Mouse (Mus musculus): ENCODE data around the gene Anks4b. TPM values are rescaled to one million over a fixed set of nuclear protein-coding genes. Genes with fewer than 3 reads are reported as not detected.

Anks4b gene
- polyA plus RNA-seq, 1 experiment from 2014 or later: 0.04 TPM

- 57% methylated on average over 8 of the region's 8 CpGs for WGBS
- peak overlapping the region; percentile 5; the same call in 1 of the 2 replicates for H3K27ac ChIP-seq (replicated peaks)
- no peak; the same call in 1 of the 2 replicates for ATAC-seq (ENCODE audit: extremely low read depth, insufficient number of reproducible peaks, low FRiP score, low TSS enrichment)
- H3K36me3 ChIP-seq: no peaks in the 10 kb centered on the region
- no peak overlapping the region for H3K9ac ChIP-seq
- no peak overlapping the region for H3K4me2 ChIP-seq
- no peaks in the 10 kb centered on the region for H3K9me3 ChIP-seq
- no peak overlapping the region for H3K4me3 ChIP-seq
- no peaks in the 10 kb centered on the region for H3K27me3 ChIP-seq (replicated peaks)
- peaks cover 17% of the 10 kb centered on the region for H3K4me1 ChIP-seq
Measured at GRCm38 (mm10) chr7:120189369-120190149, 15.9 kb downstream of the Anks4b start.

DNA sequence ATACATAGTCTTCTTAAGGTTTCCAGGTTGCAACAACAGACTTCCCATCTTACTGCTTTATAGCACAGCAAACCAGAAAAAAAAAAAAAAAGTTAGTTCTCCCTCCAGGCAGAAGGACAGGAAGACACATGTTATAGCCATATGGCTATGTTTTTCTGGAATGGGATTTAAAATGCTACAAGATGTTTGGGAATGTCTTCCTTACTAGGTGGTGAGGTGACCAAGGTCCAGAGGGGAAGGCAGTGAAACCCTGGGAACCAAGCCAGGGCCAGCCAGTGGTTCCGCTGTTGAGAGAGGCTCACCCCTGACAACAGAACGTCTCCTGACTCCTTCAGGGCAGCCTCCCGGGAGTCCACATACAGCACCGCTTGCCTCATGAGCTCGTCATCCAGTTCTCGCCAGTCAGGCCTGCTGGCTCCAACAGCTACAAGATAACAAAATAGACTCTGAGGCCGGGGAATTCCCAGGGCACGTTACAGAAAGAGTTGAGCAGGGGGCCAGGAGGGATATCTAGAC is 16.6 kb downstream of the Anks4b start:
- WGBS: 10% methylated on average over 8 of the region's 8 CpGs
- peak; percentile 35; the same call in 1 of the 2 replicates for ATAC-seq (ENCODE audit: extremely low read depth, insufficient number of reproducible peaks, low FRiP score, low TSS enrichment)

GRCm38 (mm10) chr7:120192207-120192606 is 18.5 kb downstream of the Anks4b start:
- Histone ChIP-seq H3K36me3 (no peaks in the 10 kb centered on the region), H3K4me1 (peaks cover 17% of the 10 kb centered on the region), H3K9me3 (no peaks in the 10 kb centered on the region), H3K9ac (no peak overlapping the region), H3K4me2 (no peak overlapping the region), H3K27me3 (replicated peaks) (no peaks in the 10 kb centered on the region), H3K4me3 (no peak overlapping the region), H3K27ac (replicated peaks) (no peak overlapping the region)
- 46% methylated on average over 3 of the region's 3 CpGs for WGBS
- no peak for ATAC-seq (ENCODE audit: extremely low read depth, insufficient number of reproducible peaks, low FRiP score, low TSS enrichment)

More for the DNA sequence above, 16.6 kb downstream of the Anks4b start:
- H3K9me3 ChIP-seq: no peaks in the 10 kb centered on the region
- peaks cover 17% of the 10 kb centered on the region for H3K4me1 ChIP-seq
- no peak overlapping the region for H3K4me3 ChIP-seq
- H3K36me3 ChIP-seq: no peaks in the 10 kb centered on the region
- H3K4me2 ChIP-seq: peak overlapping the region; percentile 5; the same call in 1 of the 2 replicates
- H3K9ac ChIP-seq: no peak overlapping the region
- H3K27me3 ChIP-seq (replicated peaks): no peaks in the 10 kb centered on the region
- peak overlapping the region; percentile 3; the same call in 1 of the 2 replicates for H3K27ac ChIP-seq (replicated peaks)

DNA sequence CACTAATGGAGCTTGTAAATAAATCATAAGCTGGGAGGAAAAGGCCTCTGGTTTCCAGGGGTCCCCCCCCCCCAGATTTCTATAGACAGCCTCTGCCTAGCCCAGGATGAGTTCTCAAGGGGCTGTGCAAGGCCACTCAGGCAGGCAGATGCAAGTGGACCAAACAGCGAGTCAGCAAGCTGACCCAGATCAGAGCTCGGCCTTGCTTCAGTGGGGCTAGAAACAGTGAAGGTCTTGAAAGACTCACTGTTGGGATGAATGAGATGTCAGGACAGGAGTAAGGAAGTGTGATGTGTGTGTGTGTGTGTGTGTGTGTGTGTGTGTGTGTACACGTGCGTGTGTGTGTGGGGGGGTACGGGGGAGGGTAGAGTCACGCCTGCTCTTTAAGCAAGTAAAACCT is 19.2 kb downstream of the Anks4b start:
- no peak overlapping the region for H3K9ac ChIP-seq

DNA sequence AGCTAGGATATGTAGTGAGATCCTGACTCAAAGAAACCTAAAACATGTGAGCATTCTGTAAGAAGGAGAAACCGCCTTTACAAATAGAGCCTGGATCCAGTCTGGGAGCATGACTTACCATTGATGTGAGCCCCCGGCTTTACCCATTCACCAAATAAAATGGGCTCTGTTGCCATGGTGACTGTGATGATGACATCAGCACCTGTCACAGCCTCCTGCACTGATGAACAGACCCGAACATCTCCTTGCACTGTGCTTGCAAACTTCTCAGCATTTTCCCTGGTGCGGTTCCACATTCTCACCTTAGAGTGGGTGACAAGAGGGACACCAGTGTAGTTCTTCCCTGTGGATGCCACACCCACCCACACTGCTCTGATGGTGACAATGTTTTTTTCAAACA is 21.5 kb downstream of the Anks4b start:
- Histone ChIP-seq H3K4me2 (no peak overlapping the region), H3K27me3 (replicated peaks) (peaks cover 12% of the 10 kb centered on the region), H3K9ac (no peak overlapping the region), H3K9me3 (no peaks in the 10 kb centered on the region), H3K27ac (replicated peaks) (no peak overlapping the region), H3K36me3 (no peaks in the 10 kb centered on the region), H3K4me1 (peaks cover 7% of the 10 kb centered on the region), H3K4me3 (no peak overlapping the region)
- ATAC-seq (ENCODE audit: extremely low read depth, insufficient number of reproducible peaks, low FRiP score, low TSS enrichment): no peak
- WGBS: 76% methylated on average over 4 of the region's 4 CpGs

More for the DNA sequence above, 19.2 kb downstream of the Anks4b start:
- Histone ChIP-seq H3K9me3 (no peaks in the 10 kb centered on the region), H3K4me3 (no peak overlapping the region), H3K4me2 (no peak overlapping the region), H3K27me3 (replicated peaks) (no peaks in the 10 kb centered on the region), H3K4me1 (peaks cover 17% of the 10 kb centered on the region), H3K36me3 (no peaks in the 10 kb centered on the region), H3K27ac (replicated peaks) (no peak overlapping the region)
- WGBS: 87% methylated on average over 6 of the region's 6 CpGs
- no peak for ATAC-seq (ENCODE audit: extremely low read depth, insufficient number of reproducible peaks, low FRiP score, low TSS enrichment)

DNA sequence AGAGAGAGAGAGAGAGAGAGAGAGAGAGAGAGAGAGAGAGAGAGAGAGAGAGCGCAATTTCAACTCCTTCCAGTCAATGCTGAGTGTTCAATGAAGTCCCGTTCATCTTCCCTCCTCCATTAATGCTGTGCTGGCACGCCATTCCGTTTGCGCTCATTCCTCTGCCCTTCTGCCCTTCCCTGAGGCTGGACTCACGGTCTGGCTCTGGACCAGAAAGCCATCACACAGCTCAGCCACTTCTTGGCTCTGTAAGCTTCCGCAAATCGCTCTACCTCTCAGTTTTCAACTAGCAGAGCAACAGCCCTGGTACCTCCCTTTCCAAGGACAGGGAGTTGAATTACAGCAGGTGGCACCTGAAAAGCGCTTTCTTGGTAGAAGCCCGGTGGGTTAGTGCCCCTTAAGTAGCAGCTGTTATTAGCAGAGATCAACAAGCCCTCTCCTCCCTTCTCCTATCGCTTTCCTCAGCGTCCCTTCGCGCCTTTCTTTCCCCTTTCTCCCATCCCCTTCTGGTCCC is 27.6 kb downstream of the Anks4b start:
- Histone ChIP-seq H3K4me2 (peak overlapping the region; percentile 65), H3K36me3 (no peaks in the 10 kb centered on the region), H3K27me3 (replicated peaks) (peaks cover 54% of the 10 kb centered on the region), H3K9ac (0 out of 2 replicates have a peak overlapping the region, but pooled peaks have one; percentile 30), H3K27ac (replicated peaks) (no peak overlapping the region), H3K4me1 (peaks cover 14% of the 10 kb centered on the region), H3K9me3 (no peaks in the 10 kb centered on the region), H3K4me3 (peak overlapping the region; percentile 41)
- no peak for ATAC-seq (ENCODE audit: extremely low read depth, insufficient number of reproducible peaks, low FRiP score, low TSS enrichment)
- 5% methylated on average over 14 of the region's 14 CpGs for WGBS

GRCm38 (mm10) chr7:120201771-120202170 is 28.1 kb downstream of the Anks4b start, which contains the start of gene Crym:
Gene Crym, minus strand, starts transcription at chr7:120202111.
- H3K9me3 ChIP-seq: no peaks in the 10 kb centered on the region
- no peak for ATAC-seq (ENCODE audit: extremely low read depth, insufficient number of reproducible peaks, low FRiP score, low TSS enrichment)
- peaks cover 14% of the 10 kb centered on the region for H3K4me1 ChIP-seq
- peaks cover 54% of the 10 kb centered on the region for H3K27me3 ChIP-seq (replicated peaks)
- H3K9ac ChIP-seq: 0 out of 2 replicates have a peak within 1 kb of the TSS, but pooled peaks have one; percentile 30
- H3K4me3 ChIP-seq: peak within 1 kb of the TSS; percentile 41
- H3K36me3 ChIP-seq: no peaks in the 10 kb centered on the region
- no peak within 1 kb of the TSS for H3K27ac ChIP-seq (replicated peaks)
- H3K4me2 ChIP-seq: peak within 1 kb of the TSS; percentile 65
- WGBS: 4% methylated on average over 26 of the region's 26 CpGs

GRCm38 (mm10) chr7:120203789-120204188 is 30.1 kb downstream of the Anks4b start, which contains the start of gene Abca14:
Gene Abca14, plus strand, starts transcription at chr7:120203961.
- Histone ChIP-seq H3K4me1 (peaks cover 14% of the 10 kb centered on the region), H3K36me3 (no peaks in the 10 kb centered on the region), H3K9ac (no peak within 1 kb of the TSS), H3K4me2 (peak within 1 kb of the TSS; percentile 35), H3K4me3 (no peak within 1 kb of the TSS), H3K27me3 (replicated peaks) (peaks cover 54% of the 10 kb centered on the region), H3K27ac (replicated peaks) (no peak within 1 kb of the TSS), H3K9me3 (no peaks in the 10 kb centered on the region)
- WGBS: 6% methylated on average over 26 of the region's 26 CpGs
- peak; percentile 53; the same call in 1 of the 2 replicates for ATAC-seq (ENCODE audit: extremely low read depth, insufficient number of reproducible peaks, low FRiP score, low TSS enrichment)

DNA sequence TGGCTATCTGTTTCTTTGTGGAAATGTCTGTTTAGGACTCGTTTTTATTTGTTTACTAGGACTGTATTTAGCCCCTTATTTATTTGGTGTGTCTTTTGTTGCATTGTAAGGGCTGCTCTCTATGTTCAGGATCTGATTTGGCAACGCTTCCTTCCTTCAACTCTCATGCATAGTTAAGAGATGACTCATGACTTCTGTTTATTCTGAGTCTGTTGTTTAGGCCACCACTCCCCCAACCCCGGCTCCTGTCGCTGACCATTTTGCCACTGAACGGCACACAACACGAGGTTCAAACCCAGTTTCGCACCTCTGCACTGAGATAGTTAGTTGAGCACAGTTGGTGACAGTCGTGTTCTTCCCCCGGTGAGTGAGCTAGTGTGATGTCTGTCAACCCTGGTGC is 32.3 kb downstream of the Anks4b start:
- H3K4me2 ChIP-seq: no peak overlapping the region
- H3K4me3 ChIP-seq: no peak overlapping the region
- no peaks in the 10 kb centered on the region for H3K9me3 ChIP-seq
- peaks cover 34% of the 10 kb centered on the region for H3K27me3 ChIP-seq (replicated peaks)
- no peaks in the 10 kb centered on the region for H3K36me3 ChIP-seq
- H3K4me1 ChIP-seq: peaks cover 14% of the 10 kb centered on the region
- WGBS: 29% methylated on average over 9 of the region's 9 CpGs
- H3K9ac ChIP-seq: no peak overlapping the region
- ATAC-seq (ENCODE audit: extremely low read depth, insufficient number of reproducible peaks, low FRiP score, low TSS enrichment): no peak
- H3K27ac ChIP-seq (replicated peaks): no peak overlapping the region

DNA sequence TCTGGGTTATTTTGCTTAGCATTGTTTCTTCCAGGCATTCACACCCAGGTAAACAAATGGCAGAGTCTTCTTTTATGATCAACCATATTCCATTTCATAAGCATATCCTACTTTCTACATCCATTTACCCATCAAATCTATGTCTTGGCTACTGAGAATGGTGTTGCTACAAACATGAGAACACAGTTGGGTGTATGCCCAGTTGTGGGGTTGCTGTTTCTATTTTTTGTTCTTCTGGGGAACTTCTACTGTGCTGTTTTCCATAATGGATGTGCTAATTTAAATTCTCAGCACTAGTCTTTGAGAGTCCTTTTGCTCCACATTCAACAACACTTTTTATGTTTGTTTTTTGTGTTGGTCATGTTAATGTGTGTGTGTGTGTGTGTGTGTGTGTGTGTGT is 54.9 kb downstream of the Anks4b start:
- H3K4me3 ChIP-seq: no peak overlapping the region
- no peak overlapping the region for H3K27ac ChIP-seq (replicated peaks)
- H3K9ac ChIP-seq: no peak overlapping the region
- H3K4me1 ChIP-seq: no peaks in the 10 kb centered on the region
- no peaks in the 10 kb centered on the region for H3K36me3 ChIP-seq
- H3K4me2 ChIP-seq: no peak overlapping the region
- no peaks in the 10 kb centered on the region for H3K9me3 ChIP-seq
- ATAC-seq (ENCODE audit: extremely low read depth, insufficient number of reproducible peaks, low FRiP score, low TSS enrichment): no peak
- H3K27me3 ChIP-seq (replicated peaks): no peaks in the 10 kb centered on the region
